Mouse (Mus musculus) layer of hippocampus, adult 6 months (tissue): Measurements from ENCODE around the gene Tnfsf11. TPM values are rescaled to one million over a fixed set of nuclear protein-coding genes. Genes with fewer than 3 reads are reported as not detected.

Experiments
- long read RNA-seq, 2 experiments: library from polyadenylated mRNA; unstranded; transcript quantifications; one replicate each; pipeline ENCODE4 v2.0.0; 2019 to 2020
- microRNA-seq: library from miRNA; unstranded; fragments of <30 nt; microRNA quantifications from one replicate; pipeline ENCODE4 v1.2.0, GENCODE M21; 2020
- polyA plus RNA-seq: library from polyadenylated mRNA; unstranded; fragments of <200 nt; fragmentation: Nextera tagmentation; gene quantifications from 2 replicates; pipeline ENCODE4 v1.2.3, GENCODE M21; 2021

Gene Tnfsf11
- polyA plus RNA-seq, result 0.06 TPM in 1 of 2 replicates, not detected in the other
- long read RNA-seq, experiment 1, result 0 reads
- long read RNA-seq, experiment 2, result 0 reads

GRCm38 (mm10) chr14:78307286-78308237 is at the start of gene Tnfsf11:
Gene Tnfsf11 (minus strand): TSS chr14:78308043.

Small RNA genes lying within 50 kb of the gene (microRNA-seq; reads per million reads assigned to microRNA genes)
- gene Gm23652, result not detected

Other genes starting within 250 kb of the Tnfsf11 start
- gene Fam216b, start 219.0 kb downstream of the Tnfsf11 start, polyA plus RNA-seq, result 1.6 and 2.9 TPM in 2 replicates
- 22.9 and 26.1 TPM in 2 replicates for gene Akap11, start 228.8 kb upstream of the Tnfsf11 start, polyA plus RNA-seq